Mouse (Mus musculus) heart, embryonic 13.5 days (tissue): ENCODE results near the gene Ckmt1. TPM values are rescaled to one million over a fixed set of nuclear protein-coding genes. Genes with fewer than 3 reads are reported as not detected.
A peak's percentile ranks its signal among the peaks of the same experiment; 100 is the strongest.

Experiments used
- ATAC-seq: fragments of 200-750 bp; cut with Nextera tagmentation; 2 replicates; pipeline ENCODE4 v1.8.0; 2017; ENCODE audit warnings: moderate TSS enrichment; ENCODE audit not compliant: insufficient number of reproducible peaks, low FRiP score, low TSS enrichment; ENCODE audit errors: extremely low read depth
- H3K27ac ChIP-seq: fragments of 300-500 bp; sonication (generic); replicated peaks from 2 replicates; pipeline ENCODE4 v1.5.1; 2015; ENCODE audit warnings: moderate library complexity, mild to moderate bottlenecking, inconsistent platforms
- H3K27me3 ChIP-seq: fragments of 300-500 bp; sonication (generic); replicated peaks from 2 replicates; pipeline ENCODE4 v1.6.1; 2015; ENCODE audit warnings: mild to moderate bottlenecking, inconsistent platforms
- H3K36me3 ChIP-seq: fragments of 300-500 bp; sonication (generic); 2 replicates; pipeline ENCODE4 v1.6.1; 2015; ENCODE audit warnings: mild to moderate bottlenecking, inconsistent platforms
- H3K4me1 ChIP-seq: fragments of 300-500 bp; sonication (generic); 2 replicates; pipeline ENCODE4 v1.6.1; 2015; ENCODE audit warnings: inconsistent platforms
- H3K4me2 ChIP-seq: fragments of 300-500 bp; sonication (generic); 2 replicates; pipeline ENCODE4 v1.6.1; 2015; ENCODE audit warnings: inconsistent platforms, mild to moderate bottlenecking, moderate library complexity
- H3K4me3 ChIP-seq: fragments of 300-500 bp; sonication (generic); 2 replicates; pipeline ENCODE4 v1.5.1; 2015; ENCODE audit warnings: moderate library complexity, mild to moderate bottlenecking, inconsistent platforms
- H3K9ac ChIP-seq: fragments of 300-500 bp; sonication (generic); 2 replicates; pipeline ENCODE4 v1.6.1; 2015; ENCODE audit warnings: inconsistent platforms, mild to moderate bottlenecking, moderate library complexity
- H3K9me3 ChIP-seq: fragments of 300-500 bp; sonication (generic); 2 replicates; pipeline ENCODE4 v1.6.1; 2016; ENCODE audit warnings: inconsistent platforms
- WGBS: fragments of 180-500 bp; shearing (Covaris S2); methylation state at CpG from one replicate; pipeline ENCODE4 v1.1.7; 2015; ENCODE audit warnings: mixed read lengths; 5-methylcytosine and 5-hydroxymethylcytosine counted together
- polyA plus RNA-seq: library from polyadenylated mRNA; unstranded; fragments of >200 nt; fragmentation: Nextera tagmentation; extraction: Ambion mirVana; gene quantifications from 2 replicates; pipeline ENCODE4 v1.2.1, GENCODE M21; 2015

Gene Ckmt1
- polyA plus RNA-seq: 0.37 and 0.47 TPM in 2 replicates

- Histone ChIP-seq H3K9me3 (no peaks in the 10 kb centered on the region), H3K4me2 (peak within 1 kb of the TSS; percentile 40), H3K27me3 (peaks cover 59% of the 10 kb centered on the region), H3K4me1 (peaks cover 28% of the 10 kb centered on the region), H3K36me3 (no peaks in the 10 kb centered on the region), H3K9ac (no peak within 1 kb of the TSS), H3K27ac (no peak within 1 kb of the TSS), H3K4me3 (peak within 1 kb of the TSS; percentile 25)
- WGBS: 43% methylated on average over 5 of the region's 5 CpGs
- ATAC-seq: no peak
Measured at GRCm38 (mm10) chr2:121357494-121357893, at the start of gene Ckmt1. Ckmt1 (plus strand) TSS chr2:121357714.

GRCm38 (mm10) chr2:121308997-121309416 lies 48.5 kb upstream of the Ckmt1 start:
- no peak for ATAC-seq
- WGBS: 27% methylated on average over 5 of the region's 5 CpGs
- no peaks in the 10 kb centered on the region for H3K9me3 ChIP-seq

GRCm38 (mm10) chr2:121316278-121316677 lies 41.2 kb upstream of the Ckmt1 start:
- Histone ChIP-seq H3K4me3 (no peak overlapping the region), H3K4me2 (no peak overlapping the region), H3K36me3 (peaks cover 30% of the 10 kb centered on the region), H3K9ac (no peak overlapping the region), H3K9me3 (no peaks in the 10 kb centered on the region), H3K27me3 (no peaks in the 10 kb centered on the region), H3K27ac (no peak overlapping the region), H3K4me1 (no peaks in the 10 kb centered on the region)
- no peak for ATAC-seq
- 51% methylated on average over 8 of the region's 8 CpGs for WGBS

More at GRCm38 (mm10) chr2:121308997-121309416, 48.5 kb upstream of the Ckmt1 start:
- Histone ChIP-seq H3K27me3 (peaks cover 20% of the 10 kb centered on the region), H3K9ac (0 out of 2 replicates have a peak overlapping the region, but pooled peaks have one; percentile 35), H3K36me3 (peaks cover 46% of the 10 kb centered on the region), H3K4me1 (peaks cover 12% of the 10 kb centered on the region), H3K4me3 (no peak overlapping the region), H3K4me2 (peak overlapping the region; percentile 40), H3K27ac (no peak overlapping the region; the same call in 1 of the 2 replicates)

- WGBS: 82% methylated on average over 10 of the region's 10 CpGs
- no peak overlapping the region for H3K4me2 ChIP-seq
- peaks cover 24% of the 10 kb centered on the region for H3K36me3 ChIP-seq
Measured at GRCm38 (mm10) chr2:121323041-121323440, 34.5 kb upstream of the Ckmt1 start.

GRCm38 (mm10) chr2:121323693-121324470 lies 33.6 kb upstream of the Ckmt1 start:
- 58% methylated on average over 10 of the region's 10 CpGs for WGBS
- H3K4me2 ChIP-seq: no peak overlapping the region
- no peak for ATAC-seq

More at GRCm38 (mm10) chr2:121323041-121323440, 34.5 kb upstream of the Ckmt1 start:
- ATAC-seq: no peak
- Histone ChIP-seq H3K27ac (no peak overlapping the region), H3K27me3 (no peaks in the 10 kb centered on the region; the same call in 1 of the 2 replicates), H3K9ac (no peak overlapping the region), H3K4me3 (no peak overlapping the region), H3K4me1 (no peaks in the 10 kb centered on the region), H3K9me3 (no peaks in the 10 kb centered on the region)

GRCm38 (mm10) chr2:121329492-121329891 lies 28.0 kb upstream of the Ckmt1 start:
- Histone ChIP-seq H3K4me2 (no peak overlapping the region), H3K27me3 (no peaks in the 10 kb centered on the region; the same call in 1 of the 2 replicates), H3K4me3 (no peak overlapping the region), H3K36me3 (peaks cover 35% of the 10 kb centered on the region), H3K9ac (no peak overlapping the region), H3K4me1 (no peaks in the 10 kb centered on the region), H3K27ac (no peak overlapping the region), H3K9me3 (no peaks in the 10 kb centered on the region)
- ATAC-seq: no peak
- 86% methylated on average over 2 of the region's 2 CpGs for WGBS

More at GRCm38 (mm10) chr2:121323693-121324470, 33.6 kb upstream of the Ckmt1 start:
- no peaks in the 10 kb centered on the region; the same call in 1 of the 2 replicates for H3K27me3 ChIP-seq
- H3K4me1 ChIP-seq: no peaks in the 10 kb centered on the region
- H3K36me3 ChIP-seq: peaks cover 24% of the 10 kb centered on the region
- H3K9ac ChIP-seq: no peak overlapping the region
- no peak overlapping the region for H3K27ac ChIP-seq
- no peaks in the 10 kb centered on the region for H3K9me3 ChIP-seq
- H3K4me3 ChIP-seq: no peak overlapping the region

- Histone ChIP-seq H3K4me1 (no peaks in the 10 kb centered on the region), H3K9me3 (no peaks in the 10 kb centered on the region), H3K9ac (no peak overlapping the region), H3K4me3 (no peak overlapping the region), H3K4me2 (no peak overlapping the region), H3K36me3 (peaks cover 46% of the 10 kb centered on the region), H3K27ac (no peak overlapping the region), H3K27me3 (no peaks in the 10 kb centered on the region)
- ATAC-seq: no peak
Measured at GRCm38 (mm10) chr2:121339057-121339456, 18.5 kb upstream of the Ckmt1 start.

- Histone ChIP-seq H3K27ac (no peak overlapping the region; the same call in 1 of the 2 replicates), H3K36me3 (peaks cover 21% of the 10 kb centered on the region), H3K4me1 (peaks cover 22% of the 10 kb centered on the region), H3K4me3 (no peak overlapping the region), H3K9me3 (no peaks in the 10 kb centered on the region), H3K4me2 (peak overlapping the region; percentile 35), H3K27me3 (peaks cover 27% of the 10 kb centered on the region), H3K9ac (peak overlapping the region; percentile 50)
- no peak for ATAC-seq
- WGBS: 27% methylated on average over 8 of the region's 8 CpGs
Measured at GRCm38 (mm10) chr2:121353156-121353555, 4.4 kb upstream of the Ckmt1 start.

GRCm38 (mm10) chr2:121354378-121354777 lies 3.1 kb upstream of the Ckmt1 start:
- Histone ChIP-seq H3K36me3 (peaks cover 9% of the 10 kb centered on the region), H3K9me3 (no peaks in the 10 kb centered on the region), H3K9ac (peak overlapping the region; percentile 95), H3K27me3 (peaks cover 40% of the 10 kb centered on the region), H3K4me1 (peaks cover 28% of the 10 kb centered on the region), H3K27ac (peak overlapping the region; percentile 48), H3K4me2 (peak overlapping the region; percentile 91), H3K4me3 (peak overlapping the region; percentile 71)
- WGBS: 4% methylated on average over 6 of the region's 6 CpGs
- ATAC-seq: no peak

- Histone ChIP-seq H3K9me3 (no peaks in the 10 kb centered on the region), H3K4me1 (peaks cover 28% of the 10 kb centered on the region), H3K27ac (peak within 1 kb of the TSS; percentile 48), H3K27me3 (peaks cover 46% of the 10 kb centered on the region), H3K9ac (peak within 1 kb of the TSS; percentile 95), H3K36me3 (peaks cover 2% of the 10 kb centered on the region; the same call in 1 of the 2 replicates), H3K4me2 (peak within 1 kb of the TSS; percentile 91), H3K4me3 (peak within 1 kb of the TSS; percentile 71)
- peak; percentile 86 for ATAC-seq
- WGBS: under 1% methylated on average over 58 of the region's 58 CpGs
Measured at GRCm38 (mm10) chr2:121354820-121355592, 2.5 kb upstream of the Ckmt1 start, which contains the start of gene Ppip5k1. Ppip5k1 (minus strand) TSS chr2:121355396.

GRCm38 (mm10) chr2:121357961-121358360 lies 447 bp downstream of the Ckmt1 start:
- Histone ChIP-seq H3K4me3 (peak overlapping the region; percentile 25; the same call in 1 of the 2 replicates), H3K36me3 (no peaks in the 10 kb centered on the region), H3K27ac (no peak overlapping the region), H3K4me2 (peak overlapping the region; percentile 40), H3K4me1 (peaks cover 25% of the 10 kb centered on the region), H3K9ac (no peak overlapping the region), H3K27me3 (peaks cover 63% of the 10 kb centered on the region), H3K9me3 (no peaks in the 10 kb centered on the region)
- under 1% methylated on average over 4 of the region's 4 CpGs for WGBS
- no peak for ATAC-seq
